ENCODE assay signal across 8 mouse cellular contexts in genomic region chr10:120587179-120587578, GRCm38 (mm10).
DNase-seq lines count a peak whose midpoint lies in the region; ATAC-seq and TF ChIP-seq lines count a peak whose summit lies in the region.

No protein-coding gene starts in this region.

- peak; percentile 24 for DNase-seq in kidney, adult 18-20 months
- peak; percentile 68 for DNase-seq in ES-CJ7 (ENCODE audit: low read depth, low spot score)
- peak; percentile 47 for DNase-seq in adrenal gland, postnatal 25 days
- DNase-seq in heart, postnatal 0 days (ENCODE audit: low spot score), result peak; percentile 11
- peak; percentile 38 to 43 for DNase-seq in thymus, postnatal 36 days

- H3K27me3 ChIP-seq in kidney, embryonic 15.5 days, result no peaks in the 10 kb centered on the region
- H3K27me3 ChIP-seq in heart, postnatal 0 days (ENCODE audit: control insufficient read depth, insufficient read depth, low read length), result no peaks in the 10 kb centered on the region; the same call in 1 of the 2 replicates
- H3K27me3 ChIP-seq in lung, embryonic 16.5 days (ENCODE audit: control insufficient read depth, insufficient read depth, low read depth, low read length), result no peaks in the 10 kb centered on the region
- no peaks in the 10 kb centered on the region for H3K27me3 ChIP-seq in intestine, embryonic 15.5 days (replicated peaks)

- H3K9ac ChIP-seq in kidney, embryonic 15.5 days, result no peak overlapping the region
- no peak overlapping the region for H3K9ac ChIP-seq in heart, postnatal 0 days (replicated peaks; ENCODE audit: low read depth, low read length)
- H3K9ac ChIP-seq in lung, embryonic 16.5 days (ENCODE audit: low read length), result no peak overlapping the region
- no peak overlapping the region for H3K9ac ChIP-seq in intestine, embryonic 15.5 days

- no peak overlapping the region for H3K27ac ChIP-seq in kidney, embryonic 15.5 days
- no peak overlapping the region for H3K27ac ChIP-seq in heart, postnatal 0 days (ENCODE audit: low read depth)
- peak overlapping the region; percentile 80 for H3K27ac ChIP-seq in lung, embryonic 16.5 days (ENCODE audit: low read length)
- H3K27ac ChIP-seq in intestine, embryonic 15.5 days, result no peak overlapping the region

- H3K4me3 ChIP-seq in kidney, embryonic 15.5 days (replicated peaks), result no peak overlapping the region
- no peak overlapping the region for H3K4me3 ChIP-seq in heart, postnatal 0 days (ENCODE audit: low read depth, low read length)
- no peak overlapping the region for H3K4me3 ChIP-seq in lung, embryonic 16.5 days (ENCODE audit: low read length)
- no peak overlapping the region for H3K4me3 ChIP-seq in intestine, embryonic 15.5 days (replicated peaks)

- no peak for ATAC-seq in kidney, embryonic 15.5 days (replicated peaks; ENCODE audit: low FRiP score)
- ATAC-seq in heart, postnatal 0 days (ENCODE audit: insufficient read depth, low read depth), result no peak
- peak; percentile 28; the same call in 1 of the 2 replicates for ATAC-seq in lung, embryonic 16.5 days (ENCODE audit: low read depth)
- ATAC-seq in intestine, embryonic 15.5 days, result no peak

- no peaks in the 10 kb centered on the region for H3K36me3 ChIP-seq in kidney, embryonic 15.5 days
- no peaks in the 10 kb centered on the region for H3K36me3 ChIP-seq in heart, postnatal 0 days (replicated peaks; ENCODE audit: control insufficient read depth, insufficient read depth, low read length)
- H3K36me3 ChIP-seq in lung, embryonic 16.5 days (ENCODE audit: control insufficient read depth, insufficient read depth, low read length), result no peaks in the 10 kb centered on the region
- H3K36me3 ChIP-seq in intestine, embryonic 15.5 days, result no peaks in the 10 kb centered on the region

- TF ChIP-seq EP300 in heart, postnatal 0 days (IDR thresholded peaks at IDR 0.05; ENCODE audit: low read depth), result no peak

- peak; percentile 53 for TF ChIP-seq CTCF in heart, postnatal 0 days (IDR thresholded peaks at IDR 0.05; ENCODE audit: low read depth)

- WGBS in kidney, embryonic 15.5 days, result 76% methylated on average over 3 of the region's 3 CpGs
- WGBS in heart, postnatal 0 days, result 92% methylated on average over 3 of the region's 3 CpGs
- 64% methylated on average over 3 of the region's 3 CpGs for WGBS in lung, embryonic 16.5 days
- WGBS in intestine, embryonic 15.5 days, result 73% methylated on average over 3 of the region's 3 CpGs

- H3K9me3 ChIP-seq in kidney, embryonic 15.5 days (replicated peaks), result no peaks in the 10 kb centered on the region
- no peaks in the 10 kb centered on the region for H3K9me3 ChIP-seq in heart, postnatal 0 days (replicated peaks; ENCODE audit: control insufficient read depth, low read length)
- no peaks in the 10 kb centered on the region for H3K9me3 ChIP-seq in lung, embryonic 16.5 days (ENCODE audit: control insufficient read depth, low read length)
- H3K9me3 ChIP-seq in intestine, embryonic 15.5 days, result no peaks in the 10 kb centered on the region

- no peak overlapping the region for H3K4me2 ChIP-seq in kidney, embryonic 15.5 days
- no peak overlapping the region for H3K4me2 ChIP-seq in heart, postnatal 0 days (ENCODE audit: low read depth, low read length)
- no peak overlapping the region for H3K4me2 ChIP-seq in lung, embryonic 16.5 days (ENCODE audit: low read depth, low read length)
- H3K4me2 ChIP-seq in intestine, embryonic 15.5 days (replicated peaks), result no peak overlapping the region

- peaks cover 11% of the 10 kb centered on the region for H3K4me1 ChIP-seq in kidney, embryonic 15.5 days
- H3K4me1 ChIP-seq in heart, postnatal 0 days (ENCODE audit: control insufficient read depth, insufficient read depth), result no peaks in the 10 kb centered on the region
- peaks cover 9% of the 10 kb centered on the region for H3K4me1 ChIP-seq in lung, embryonic 16.5 days (replicated peaks; ENCODE audit: control insufficient read depth, insufficient read depth, low read length)
- no peaks in the 10 kb centered on the region; the same call in 1 of the 2 replicates for H3K4me1 ChIP-seq in intestine, embryonic 15.5 days (replicated peaks)

Comparison
In these comparisons a context has a peak if more than half of its experiments do, and no peak if none do; other contexts are left out.
1. DNase-seq: peak in every context shown above with its lines; median percentile 68 in ES-CJ7; 47 in adrenal gland, postnatal 25 days; 40 in thymus, postnatal 36 days; 24 in kidney, adult 18-20 months; 11 in heart, postnatal 0 days.